ENCODE assay signal across 7 mouse cellular contexts in the genomic region with DNA sequence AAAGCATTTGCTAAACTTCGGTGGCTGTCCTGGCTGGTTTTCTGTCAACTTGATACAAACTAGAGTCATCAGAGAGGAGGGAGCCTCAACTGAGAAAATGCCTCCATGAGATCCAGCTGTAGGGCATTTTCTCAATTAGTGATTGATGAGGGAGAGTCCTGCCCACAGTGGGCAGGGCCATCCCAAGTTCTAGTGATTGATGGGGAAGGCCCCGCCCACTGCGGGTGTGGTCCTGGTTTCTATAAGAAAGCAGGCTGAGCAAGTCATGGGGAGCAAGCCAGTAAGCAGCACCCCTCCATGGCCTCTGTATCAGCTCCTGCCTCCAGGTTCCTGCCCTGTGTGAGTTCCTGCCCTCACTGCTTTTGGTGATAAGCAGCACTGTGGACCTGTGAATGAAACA. TPM values are rescaled to one million over a fixed set of nuclear protein-coding genes. Genes with fewer than 3 reads are reported as not detected.
DNase-seq lines count a peak whose midpoint lies in the region; ATAC-seq and TF ChIP-seq lines count a peak whose summit lies in the region.
"Not testable (repeated sequence)": the region's sequence is repeated elsewhere in the genome, so short reads cannot be mapped to it uniquely, and the experiment has no call there.

No protein-coding gene starts in this region.

- not testable (repeated sequence) for H3K9me3 ChIP-seq in embryonic facial prominence, embryonic 14.5 days (ENCODE audit: control insufficient read depth, low read length); heart, embryonic 12.5 days (replicated peaks); intestine, embryonic 14.5 days (ENCODE audit: control insufficient read depth, low read length); liver, embryonic 15.5 days (replicated peaks)

- ATAC-seq in embryonic facial prominence, embryonic 14.5 days (ENCODE audit: low read depth); heart, embryonic 12.5 days (ENCODE audit: insufficient number of reproducible peaks, low FRiP score); liver, embryonic 15.5 days (ENCODE audit: insufficient read depth): not testable (repeated sequence)
- 0 out of 2 replicates have a peak, but pooled peaks have one; percentile 1 for ATAC-seq in intestine, embryonic 14.5 days (replicated peaks; ENCODE audit: low FRiP score, low TSS enrichment, low read depth)

- not testable (repeated sequence) for H3K4me3 ChIP-seq in embryonic facial prominence, embryonic 14.5 days (ENCODE audit: low read depth, low read length); heart, embryonic 12.5 days; intestine, embryonic 14.5 days (ENCODE audit: low read depth, low read length); layer of hippocampus, adult 2 months; liver, embryonic 15.5 days (replicated peaks); small intestine, adult 2 months (ENCODE audit: low read depth, low read length)

- H3K27ac ChIP-seq in embryonic facial prominence, embryonic 14.5 days (replicated peaks; ENCODE audit: low read depth, low read length), result peak overlapping the region; percentile 85
- peak overlapping the region; percentile 44 for H3K27ac ChIP-seq in heart, embryonic 12.5 days (ENCODE audit: poor library complexity, severe bottlenecking)
- H3K27ac ChIP-seq in intestine, embryonic 14.5 days (ENCODE audit: low read depth), result peak overlapping the region; percentile 93
- peak overlapping the region; percentile 53; the same call in 1 of the 2 replicates for H3K27ac ChIP-seq in layer of hippocampus, adult 2 months
- 0 out of 2 replicates have a peak overlapping the region, but pooled peaks have one; percentile 38 for H3K27ac ChIP-seq in liver, embryonic 15.5 days (replicated peaks)
- peak overlapping the region; percentile 49 for H3K27ac ChIP-seq in small intestine, adult 2 months (ENCODE audit: insufficient read depth, low read depth, low read length)

- not testable (repeated sequence) for H3K36me3 ChIP-seq in embryonic facial prominence, embryonic 14.5 days (ENCODE audit: control insufficient read depth, insufficient read depth, low read length); heart, embryonic 12.5 days; intestine, embryonic 14.5 days (ENCODE audit: control insufficient read depth, insufficient read depth, low read length); liver, embryonic 15.5 days (replicated peaks); small intestine, adult 2 months (ENCODE audit: control insufficient read depth, insufficient read depth, low read length)

- peak overlapping the region; percentile 23; the same call in 1 of the 2 replicates for H3K9ac ChIP-seq in embryonic facial prominence, embryonic 14.5 days (ENCODE audit: low read depth, low read length)
- not testable (repeated sequence) for H3K9ac ChIP-seq in heart, embryonic 12.5 days; liver, embryonic 15.5 days
- H3K9ac ChIP-seq in intestine, embryonic 14.5 days (ENCODE audit: low read length), result 0 out of 2 replicates have a peak overlapping the region, but pooled peaks have one; percentile 17

- H3K4me2 ChIP-seq in embryonic facial prominence, embryonic 14.5 days (ENCODE audit: low read depth, low read length), result peak overlapping the region; percentile 32
- H3K4me2 ChIP-seq in heart, embryonic 12.5 days, result peak overlapping the region; percentile 51
- peak overlapping the region; percentile 36; the same call in 1 of the 2 replicates for H3K4me2 ChIP-seq in intestine, embryonic 14.5 days (ENCODE audit: low read length)
- H3K4me2 ChIP-seq in liver, embryonic 15.5 days, result not testable (repeated sequence)

- not testable (repeated sequence) for TF ChIP-seq CTCF in layer of hippocampus, adult 2 months (conservative IDR thresholded peaks at IDR 0.05); small intestine, adult 2 months (IDR thresholded peaks at IDR 0.05; ENCODE audit: extremely low read depth, insufficient read length, insufficient replicate concordance, low read depth, low read length)

- DNase-seq in adrenal gland, postnatal 14 days, result peak; percentile 27
- peak; percentile 61 for DNase-seq in embryonic facial prominence, embryonic 14.5 days (ENCODE audit: low spot score)
- DNase-seq in intestine, embryonic 14.5 days (ENCODE audit: low spot score); layer of hippocampus, adult 2 months (ENCODE audit: low spot score in 2 of 2): not testable (repeated sequence)

- peaks cover 21% of the 10 kb centered on the region for H3K4me1 ChIP-seq in embryonic facial prominence, embryonic 14.5 days (ENCODE audit: control insufficient read depth, insufficient read depth, low read length)
- peaks cover 25% of the 10 kb centered on the region for H3K4me1 ChIP-seq in heart, embryonic 12.5 days (replicated peaks)
- H3K4me1 ChIP-seq in intestine, embryonic 14.5 days (replicated peaks; ENCODE audit: control insufficient read depth, insufficient read depth, low read length), result peaks cover 34% of the 10 kb centered on the region
- H3K4me1 ChIP-seq in liver, embryonic 15.5 days (replicated peaks); small intestine, adult 2 months (ENCODE audit: control insufficient read depth, insufficient read depth, insufficient read length, low read length): not testable (repeated sequence)

- not testable (repeated sequence) for TF ChIP-seq POLR2A in small intestine, adult 2 months (IDR thresholded peaks at IDR 0.05; ENCODE audit: low read depth, low read length)

- WGBS in embryonic facial prominence, embryonic 14.5 days, result 25% methylated on average over 3 of the region's 3 CpGs
- WGBS in heart, embryonic 12.5 days, result 27% methylated on average over 3 of the region's 3 CpGs
- WGBS in intestine, embryonic 14.5 days, result 24% methylated on average over 3 of the region's 3 CpGs
- WGBS in liver, embryonic 15.5 days (ENCODE audit: insufficient replicate concordance), result 27% methylated on average over 3 of the region's 3 CpGs
- 32% methylated on average over 3 of the region's 3 CpGs for WGBS in small intestine, adult 2 months

- not testable (repeated sequence) for H3K27me3 ChIP-seq in embryonic facial prominence, embryonic 14.5 days (replicated peaks; ENCODE audit: control insufficient read depth, insufficient read depth, low read length); heart, embryonic 12.5 days (replicated peaks); intestine, embryonic 14.5 days (replicated peaks; ENCODE audit: control insufficient read depth, insufficient read depth, low read length); small intestine, adult 2 months (ENCODE audit: control insufficient read depth, insufficient read depth, low read length)
- H3K27me3 ChIP-seq in liver, embryonic 15.5 days, result peaks cover 16% of the 10 kb centered on the region

RNA-seq across cellular contexts. Expression of a gene that starts 11.6 kb away (rescaled TPM):
- total RNA-seq in adrenal gland, postnatal 14 days (2021), result 429 and 451 TPM in 2 replicates
- 103 and 107 TPM in 2 replicates for polyA plus RNA-seq in embryonic facial prominence, embryonic 14.5 days (2014; fragmentation: Nextera tagmentation; extraction: Ambion mirVana)
- 111 and 112 TPM in 2 replicates for polyA plus RNA-seq in heart, embryonic 12.5 days (2016; fragmentation: Nextera tagmentation; extraction: Ambion mirVana)
- 108 and 110 TPM in 2 replicates for polyA plus RNA-seq in intestine, embryonic 14.5 days (2014; fragmentation: Nextera tagmentation; extraction: Ambion mirVana)
- total RNA-seq in layer of hippocampus, adult 2 months (2021), result 100 to 1,000 TPM; 111 to 122 TPM
- polyA plus RNA-seq in liver, embryonic 15.5 days (2015; fragmentation: Nextera tagmentation; extraction: Ambion mirVana), result 79.1 and 85.3 TPM in 2 replicates
- polyA plus RNA-seq in small intestine, adult 2 months (2012; rRNA removed), result 31.2 and 57.5 TPM in 2 replicates

RNA-seq across cellular contexts. Expression of a gene that starts 11.8 kb away (rescaled TPM):
- total RNA-seq in adrenal gland, postnatal 14 days (2021), result 33.8 and 38.4 TPM in 2 replicates
- polyA plus RNA-seq in embryonic facial prominence, embryonic 14.5 days (2014; fragmentation: Nextera tagmentation; extraction: Ambion mirVana), result 37.2 and 39.3 TPM in 2 replicates
- 44.4 and 50.1 TPM in 2 replicates for polyA plus RNA-seq in heart, embryonic 12.5 days (2016; fragmentation: Nextera tagmentation; extraction: Ambion mirVana)
- polyA plus RNA-seq in intestine, embryonic 14.5 days (2014; fragmentation: Nextera tagmentation; extraction: Ambion mirVana), result 44.0 and 46.3 TPM in 2 replicates
- 10 to 100 TPM; 53.5 to 54.4 TPM for total RNA-seq in layer of hippocampus, adult 2 months (2021)
- polyA plus RNA-seq in liver, embryonic 15.5 days (2015; fragmentation: Nextera tagmentation; extraction: Ambion mirVana), result 17.5 and 20.7 TPM in 2 replicates
- polyA plus RNA-seq in small intestine, adult 2 months (2012; rRNA removed), result 9.3 and 10.7 TPM in 2 replicates

RNA-seq across cellular contexts. Expression of a gene that starts 16.2 kb away (rescaled TPM):
- total RNA-seq in adrenal gland, postnatal 14 days (2021), result 9.6 and 10.9 TPM in 2 replicates
- 94.4 and 109 TPM in 2 replicates for polyA plus RNA-seq in embryonic facial prominence, embryonic 14.5 days (2014; fragmentation: Nextera tagmentation; extraction: Ambion mirVana)
- 13.0 and 13.4 TPM in 2 replicates for polyA plus RNA-seq in heart, embryonic 12.5 days (2016; fragmentation: Nextera tagmentation; extraction: Ambion mirVana)
- polyA plus RNA-seq in intestine, embryonic 14.5 days (2014; fragmentation: Nextera tagmentation; extraction: Ambion mirVana), result 41.9 and 46.1 TPM in 2 replicates
- 10 to 100 TPM; 22.8 to 24.0 TPM for total RNA-seq in layer of hippocampus, adult 2 months (2021)
- polyA plus RNA-seq in liver, embryonic 15.5 days (2015; fragmentation: Nextera tagmentation; extraction: Ambion mirVana), result 4.0 and 4.2 TPM in 2 replicates
- polyA plus RNA-seq in small intestine, adult 2 months (2012; rRNA removed), result 10.1 and 13.5 TPM in 2 replicates

RNA-seq across cellular contexts. Expression of a gene that starts 48.3 kb away (rescaled TPM):
- total RNA-seq in adrenal gland, postnatal 14 days (2021), result 4.1 and 16.3 TPM in 2 replicates
- 4.9 and 5.2 TPM in 2 replicates for polyA plus RNA-seq in embryonic facial prominence, embryonic 14.5 days (2014; fragmentation: Nextera tagmentation; extraction: Ambion mirVana)
- 0.51 and 0.72 TPM in 2 replicates for polyA plus RNA-seq in heart, embryonic 12.5 days (2016; fragmentation: Nextera tagmentation; extraction: Ambion mirVana)
- 4.0 and 4.7 TPM in 2 replicates for polyA plus RNA-seq in intestine, embryonic 14.5 days (2014; fragmentation: Nextera tagmentation; extraction: Ambion mirVana)
- total RNA-seq in layer of hippocampus, adult 2 months (2021), result 10 to 100 TPM; 28.3 to 28.8 TPM
- polyA plus RNA-seq in liver, embryonic 15.5 days (2015; fragmentation: Nextera tagmentation; extraction: Ambion mirVana), result 13.2 and 15.3 TPM in 2 replicates
- 31.5 and 52.3 TPM in 2 replicates for polyA plus RNA-seq in small intestine, adult 2 months (2012; rRNA removed)

RNA-seq across cellular contexts. Expression of a gene that starts 48.5 kb away (rescaled TPM):
- 8.2 and 10.4 TPM in 2 replicates for total RNA-seq in adrenal gland, postnatal 14 days (2021)
- 5.4 and 6.4 TPM in 2 replicates for polyA plus RNA-seq in embryonic facial prominence, embryonic 14.5 days (2014; fragmentation: Nextera tagmentation; extraction: Ambion mirVana)
- polyA plus RNA-seq in heart, embryonic 12.5 days (2016; fragmentation: Nextera tagmentation; extraction: Ambion mirVana), result 6.1 and 6.9 TPM in 2 replicates
- 3.3 and 3.6 TPM in 2 replicates for polyA plus RNA-seq in intestine, embryonic 14.5 days (2014; fragmentation: Nextera tagmentation; extraction: Ambion mirVana)
- total RNA-seq in layer of hippocampus, adult 2 months (2021), result 10 to 100 TPM; 12.2 to 12.5 TPM
- polyA plus RNA-seq in liver, embryonic 15.5 days (2015; fragmentation: Nextera tagmentation; extraction: Ambion mirVana), result 2.6 and 2.8 TPM in 2 replicates
- 4.1 and 4.7 TPM in 2 replicates for polyA plus RNA-seq in small intestine, adult 2 months (2012; rRNA removed)

Comparison
In these comparisons a context has a peak if more than half of its experiments do, and no peak if none do; other contexts are left out.
1. H3K27ac ChIP-seq: peak in every context shown above with its lines; median percentile 93 in intestine, embryonic 14.5 days; 85 in embryonic facial prominence, embryonic 14.5 days; 53 in layer of hippocampus, adult 2 months; 49 in small intestine, adult 2 months; 44 in heart, embryonic 12.5 days; 38 in liver, embryonic 15.5 days.